Mouse (Mus musculus): ENCODE measurements around the gene Tubgcp4. TPM values are rescaled to one million over a fixed set of nuclear protein-coding genes. Genes with fewer than 3 reads are reported as not detected.

The Tubgcp4 gene
- polyA plus RNA-seq, 1 experiment, result 113 TPM

GRCm38 (mm10) chr2:121139266-121140017 lies 31.0 kb upstream of the Tubgcp4 start:
- DNase-seq, result no peak
- TF ChIP-seq CTCF (IDR thresholded peaks at IDR 0.05; ENCODE audit: borderline replicate concordance, control insufficient read depth, extremely low read depth, insufficient read depth, low read length, poor library complexity), result no peak; the same call in 1 of the 2 replicates
- TF ChIP-seq POLR2A (IDR thresholded peaks at IDR 0.05; ENCODE audit: control insufficient read depth, extremely low read depth, insufficient read depth, low read length, poor library complexity), result no peak
- Histone ChIP-seq H3K27me3 (ENCODE audit: control insufficient read depth, insufficient read depth, low read length) (no peaks in the 10 kb centered on the region), H3K4me3 (ENCODE audit: control insufficient read depth, insufficient read depth, low read length) (peak overlapping the region; percentile 93), H3K4me1 (replicated peaks; ENCODE audit: control insufficient read depth, insufficient read depth, low read length) (peaks cover 13% of the 10 kb centered on the region), H3K36me3 (ENCODE audit: control insufficient read depth, insufficient read depth, low read length) (no peaks in the 10 kb centered on the region), H3K27ac (ENCODE audit: control insufficient read depth, insufficient read depth, low read length) (peak overlapping the region; percentile 12)
- WGBS, result 35% methylated on average over 29 of the region's 29 CpGs

- TF ChIP-seq CTCF (IDR thresholded peaks at IDR 0.05; ENCODE audit: borderline replicate concordance, control insufficient read depth, extremely low read depth, insufficient read depth, low read length, poor library complexity) (no peak; the same call in 1 of the 2 replicates), POLR2A (IDR thresholded peaks at IDR 0.05; ENCODE audit: control insufficient read depth, extremely low read depth, insufficient read depth, low read length, poor library complexity) (peak; percentile 76)
- Histone ChIP-seq H3K36me3 (ENCODE audit: control insufficient read depth, insufficient read depth, low read length) (no peaks in the 10 kb centered on the region), H3K27ac (ENCODE audit: control insufficient read depth, insufficient read depth, low read length) (peak within 1 kb of the TSS; percentile 90), H3K4me3 (ENCODE audit: control insufficient read depth, insufficient read depth, low read length) (peak within 1 kb of the TSS; percentile 93), H3K4me1 (replicated peaks; ENCODE audit: control insufficient read depth, insufficient read depth, low read length) (peaks cover 13% of the 10 kb centered on the region), H3K27me3 (ENCODE audit: control insufficient read depth, insufficient read depth, low read length) (no peaks in the 10 kb centered on the region)
- WGBS, result under 1% methylated on average over 87 of the region's 87 CpGs
- DNase-seq, result peak; percentile 88
Measured at GRCm38 (mm10) chr2:121140018-121140882, 30.2 kb upstream of the Tubgcp4 start, which contains the start of the genes Adal and Lcmt2. Gene Adal, plus strand, starts transcription at chr2:121140428. Gene Lcmt2, minus strand, starts transcription at chr2:121140653.

- 70% methylated on average over 16 of the region's 16 CpGs for WGBS
- Histone ChIP-seq H3K27me3 (ENCODE audit: control insufficient read depth, insufficient read depth, low read length) (no peaks in the 10 kb centered on the region), H3K4me1 (replicated peaks; ENCODE audit: control insufficient read depth, insufficient read depth, low read length) (peaks cover 13% of the 10 kb centered on the region), H3K27ac (ENCODE audit: control insufficient read depth, insufficient read depth, low read length) (no peak overlapping the region), H3K36me3 (ENCODE audit: control insufficient read depth, insufficient read depth, low read length) (peaks cover 5% of the 10 kb centered on the region), H3K4me3 (ENCODE audit: control insufficient read depth, insufficient read depth, low read length) (no peak overlapping the region)
- no peak for TF ChIP-seq POLR2A (IDR thresholded peaks at IDR 0.05; ENCODE audit: control insufficient read depth, extremely low read depth, insufficient read depth, low read length, poor library complexity)
- no peak for TF ChIP-seq CTCF (IDR thresholded peaks at IDR 0.05; ENCODE audit: borderline replicate concordance, control insufficient read depth, extremely low read depth, insufficient read depth, low read length, poor library complexity)
- DNase-seq, result no peak
Measured at GRCm38 (mm10) chr2:121141216-121142035, 29.0 kb upstream of the Tubgcp4 start.

GRCm38 (mm10) chr2:121142415-121142814 lies 28.0 kb upstream of the Tubgcp4 start:
- DNase-seq, result no peak
- H3K27ac ChIP-seq (ENCODE audit: control insufficient read depth, insufficient read depth, low read length), result no peak overlapping the region
- WGBS, result 90% methylated on average over 2 of the region's 2 CpGs

GRCm38 (mm10) chr2:121149679-121150078 lies 20.8 kb upstream of the Tubgcp4 start:
- no peaks in the 10 kb centered on the region for H3K27me3 ChIP-seq (ENCODE audit: control insufficient read depth, insufficient read depth, low read length)
- H3K36me3 ChIP-seq (ENCODE audit: control insufficient read depth, insufficient read depth, low read length), result peaks cover 16% of the 10 kb centered on the region
- no peaks in the 10 kb centered on the region for H3K4me1 ChIP-seq (replicated peaks; ENCODE audit: control insufficient read depth, insufficient read depth, low read length)
- H3K4me3 ChIP-seq (ENCODE audit: control insufficient read depth, insufficient read depth, low read length), result no peak overlapping the region
- H3K27ac ChIP-seq (ENCODE audit: control insufficient read depth, insufficient read depth, low read length), result no peak overlapping the region
- no peak for DNase-seq
- no peak for TF ChIP-seq POLR2A (IDR thresholded peaks at IDR 0.05; ENCODE audit: control insufficient read depth, extremely low read depth, insufficient read depth, low read length, poor library complexity)
- no peak for TF ChIP-seq CTCF (IDR thresholded peaks at IDR 0.05; ENCODE audit: borderline replicate concordance, control insufficient read depth, extremely low read depth, insufficient read depth, low read length, poor library complexity)
- WGBS, result 86% methylated on average over 5 of the region's 5 CpGs

More at GRCm38 (mm10) chr2:121142415-121142814, 28.0 kb upstream of the Tubgcp4 start:
- Histone ChIP-seq H3K4me1 (replicated peaks; ENCODE audit: control insufficient read depth, insufficient read depth, low read length) (peaks cover 13% of the 10 kb centered on the region), H3K27me3 (ENCODE audit: control insufficient read depth, insufficient read depth, low read length) (no peaks in the 10 kb centered on the region), H3K36me3 (ENCODE audit: control insufficient read depth, insufficient read depth, low read length) (peaks cover 5% of the 10 kb centered on the region), H3K4me3 (ENCODE audit: control insufficient read depth, insufficient read depth, low read length) (no peak overlapping the region)
- TF ChIP-seq POLR2A (IDR thresholded peaks at IDR 0.05; ENCODE audit: control insufficient read depth, extremely low read depth, insufficient read depth, low read length, poor library complexity) (no peak), CTCF (IDR thresholded peaks at IDR 0.05; ENCODE audit: borderline replicate concordance, control insufficient read depth, extremely low read depth, insufficient read depth, low read length, poor library complexity) (no peak)

All from thymus, adult 2 months (tissue).